Mouse (Mus musculus): ENCODE measurements at regions not wholly inside any gene's neighbourhood (a gene's known extent, or its start where the extent isn't known, plus 50 kb on each side); places are given as distances from the start of the nearest gene placed in this dataset.

DNA sequence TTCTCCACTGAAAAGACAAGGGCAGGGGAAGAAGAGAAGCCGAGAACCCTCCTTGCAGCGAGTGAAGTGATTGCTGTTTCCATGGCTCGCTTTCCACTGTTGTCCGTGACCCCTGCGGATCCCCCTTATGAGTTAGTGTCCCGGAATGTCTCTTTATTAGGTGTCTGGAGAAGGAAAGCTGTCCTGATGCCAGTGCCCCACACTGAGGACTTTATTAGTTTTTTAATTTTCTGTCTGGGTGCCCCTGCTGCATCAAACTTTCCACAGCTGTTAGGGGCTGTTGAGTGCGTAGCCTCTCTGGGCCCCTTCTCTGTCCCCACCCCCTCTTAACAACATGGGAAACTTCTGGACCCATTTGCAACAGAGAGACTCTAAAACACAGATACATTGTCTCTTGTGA lies 156.9 kb upstream of the Hes1 start:
- no peak overlapping the region for H3K4me3 ChIP-seq (ENCODE audit: insufficient read depth, low read depth, low read length)
- H3K36me3 ChIP-seq (ENCODE audit: control insufficient read depth, insufficient read depth, low read length) = no peaks in the 10 kb centered on the region
- peaks cover 3% of the 10 kb centered on the region; the same call in 1 of the 2 replicates for H3K4me1 ChIP-seq (ENCODE audit: control insufficient read depth, insufficient read depth, low read length)
- no peak overlapping the region for H3K27ac ChIP-seq (ENCODE audit: insufficient read depth, low read depth, low read length)
- DNase-seq = no peak
- 82% methylated on average over 7 of the region's 7 CpGs for WGBS
- TF ChIP-seq CTCF (conservative IDR thresholded peaks at IDR 0.05; ENCODE audit: insufficient read depth, insufficient read length, low read depth, low read length) (no peak), POLR2A (IDR thresholded peaks at IDR 0.05; ENCODE audit: low read depth, low read length) (no peak)
- H3K27me3 ChIP-seq (replicated peaks; ENCODE audit: control insufficient read depth, insufficient read depth, low read length) = no peaks in the 10 kb centered on the region

DNA sequence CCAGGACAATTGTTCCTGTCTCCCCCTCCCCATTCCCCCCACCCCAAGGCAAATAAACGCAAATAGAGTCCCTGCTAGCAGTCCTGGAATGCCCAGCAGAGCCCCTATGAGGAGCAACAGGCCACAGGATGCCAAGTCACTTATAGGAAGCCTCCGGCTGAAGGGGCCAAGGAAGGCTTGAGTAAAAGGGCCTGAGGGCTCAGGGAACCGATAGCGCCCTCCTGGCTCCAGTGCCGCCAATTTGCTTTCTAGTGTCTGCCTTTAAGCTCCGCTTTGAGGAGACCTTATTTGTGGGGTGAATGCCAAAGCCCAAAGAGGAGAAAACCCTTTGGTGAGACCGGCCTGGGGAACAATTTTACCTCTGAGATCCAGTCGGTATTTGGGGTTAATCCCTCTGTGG lies 156.2 kb upstream of the Hes1 start:
- no peak for DNase-seq
- H3K36me3 ChIP-seq (ENCODE audit: control insufficient read depth, insufficient read depth, low read length) = no peaks in the 10 kb centered on the region
- H3K4me1 ChIP-seq (ENCODE audit: control insufficient read depth, insufficient read depth, low read length) = peaks cover 3% of the 10 kb centered on the region; the same call in 1 of the 2 replicates
- no peaks in the 10 kb centered on the region for H3K27me3 ChIP-seq (replicated peaks; ENCODE audit: control insufficient read depth, insufficient read depth, low read length)
- H3K4me3 ChIP-seq (ENCODE audit: insufficient read depth, low read depth, low read length) = no peak overlapping the region
- TF ChIP-seq POLR2A (IDR thresholded peaks at IDR 0.05; ENCODE audit: low read depth, low read length) (no peak), CTCF (conservative IDR thresholded peaks at IDR 0.05; ENCODE audit: insufficient read depth, insufficient read length, low read depth, low read length) (no peak)
- 83% methylated on average over 8 of the region's 8 CpGs for WGBS
- H3K27ac ChIP-seq (ENCODE audit: insufficient read depth, low read depth, low read length) = no peak overlapping the region

DNA sequence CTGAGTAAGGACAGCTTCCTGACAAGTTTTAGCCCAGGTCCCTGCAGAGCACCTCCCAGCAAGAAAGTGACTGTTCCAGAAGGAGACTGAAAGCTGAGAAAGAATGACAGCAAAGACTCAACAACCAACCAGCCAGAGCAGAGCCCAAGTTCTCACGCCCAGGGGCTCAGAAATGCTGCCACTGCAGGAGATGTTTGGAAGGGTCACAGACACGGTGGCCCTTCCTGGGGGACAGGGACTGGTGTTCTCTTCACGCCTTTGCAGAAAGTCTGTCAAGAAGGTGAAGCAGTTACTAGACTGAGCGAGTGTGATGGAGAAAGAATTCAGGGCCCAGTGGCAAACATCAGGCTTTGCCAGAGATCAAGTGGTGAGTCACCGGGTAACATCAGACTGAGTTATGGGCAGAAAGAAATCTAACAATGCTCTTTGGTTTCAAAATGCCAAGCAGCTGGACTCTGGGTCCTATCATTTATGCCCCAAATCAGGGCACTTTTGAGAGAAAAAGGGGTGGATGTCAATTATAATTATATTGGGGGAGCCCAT lies 154.2 kb upstream of the Hes1 start:
- no peak overlapping the region for H3K27ac ChIP-seq (ENCODE audit: insufficient read depth, low read depth, low read length)
- no peaks in the 10 kb centered on the region for H3K27me3 ChIP-seq (replicated peaks; ENCODE audit: control insufficient read depth, insufficient read depth, low read length)
- no peaks in the 10 kb centered on the region for H3K36me3 ChIP-seq (ENCODE audit: control insufficient read depth, insufficient read depth, low read length)
- H3K4me1 ChIP-seq (ENCODE audit: control insufficient read depth, insufficient read depth, low read length) = no peaks in the 10 kb centered on the region
- WGBS = 82% methylated on average over 5 of the region's 5 CpGs
- DNase-seq = no peak
- TF ChIP-seq POLR2A (IDR thresholded peaks at IDR 0.05; ENCODE audit: low read depth, low read length) (no peak), CTCF (conservative IDR thresholded peaks at IDR 0.05; ENCODE audit: insufficient read depth, insufficient read length, low read depth, low read length) (no peak)
- no peak overlapping the region for H3K4me3 ChIP-seq (ENCODE audit: insufficient read depth, low read depth, low read length)

DNA sequence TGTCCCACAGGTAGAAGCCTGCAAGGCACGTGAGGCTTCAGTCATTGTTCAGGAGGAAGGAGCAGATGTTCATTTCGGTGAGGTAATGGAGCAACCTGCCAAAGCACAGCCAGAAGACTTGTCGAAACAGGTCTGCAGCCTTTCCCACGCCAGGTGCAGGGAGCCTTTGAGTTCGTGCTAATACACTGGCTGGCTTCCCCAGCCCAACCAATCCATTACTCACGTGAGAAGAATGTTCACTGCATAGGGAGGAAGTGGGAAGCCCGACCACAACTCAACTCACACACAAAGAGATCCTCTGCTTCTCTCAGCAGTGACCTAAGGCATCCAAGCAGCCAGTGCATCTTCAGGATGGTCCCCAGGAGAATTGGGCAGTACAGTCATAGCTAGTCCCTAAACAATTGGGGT lies 153.0 kb upstream of the Hes1 start:
- TF ChIP-seq CTCF (conservative IDR thresholded peaks at IDR 0.05; ENCODE audit: insufficient read depth, insufficient read length, low read depth, low read length) (no peak), POLR2A (IDR thresholded peaks at IDR 0.05; ENCODE audit: low read depth, low read length) (no peak)
- 62% methylated on average over 7 of the region's 7 CpGs for WGBS
- H3K27ac ChIP-seq (ENCODE audit: insufficient read depth, low read depth, low read length) = no peak overlapping the region
- no peak overlapping the region for H3K4me3 ChIP-seq (ENCODE audit: insufficient read depth, low read depth, low read length)
- no peaks in the 10 kb centered on the region for H3K36me3 ChIP-seq (ENCODE audit: control insufficient read depth, insufficient read depth, low read length)
- DNase-seq = peak; percentile 10
- no peaks in the 10 kb centered on the region for H3K4me1 ChIP-seq (ENCODE audit: control insufficient read depth, insufficient read depth, low read length)
- no peaks in the 10 kb centered on the region for H3K27me3 ChIP-seq (replicated peaks; ENCODE audit: control insufficient read depth, insufficient read depth, low read length)

DNA sequence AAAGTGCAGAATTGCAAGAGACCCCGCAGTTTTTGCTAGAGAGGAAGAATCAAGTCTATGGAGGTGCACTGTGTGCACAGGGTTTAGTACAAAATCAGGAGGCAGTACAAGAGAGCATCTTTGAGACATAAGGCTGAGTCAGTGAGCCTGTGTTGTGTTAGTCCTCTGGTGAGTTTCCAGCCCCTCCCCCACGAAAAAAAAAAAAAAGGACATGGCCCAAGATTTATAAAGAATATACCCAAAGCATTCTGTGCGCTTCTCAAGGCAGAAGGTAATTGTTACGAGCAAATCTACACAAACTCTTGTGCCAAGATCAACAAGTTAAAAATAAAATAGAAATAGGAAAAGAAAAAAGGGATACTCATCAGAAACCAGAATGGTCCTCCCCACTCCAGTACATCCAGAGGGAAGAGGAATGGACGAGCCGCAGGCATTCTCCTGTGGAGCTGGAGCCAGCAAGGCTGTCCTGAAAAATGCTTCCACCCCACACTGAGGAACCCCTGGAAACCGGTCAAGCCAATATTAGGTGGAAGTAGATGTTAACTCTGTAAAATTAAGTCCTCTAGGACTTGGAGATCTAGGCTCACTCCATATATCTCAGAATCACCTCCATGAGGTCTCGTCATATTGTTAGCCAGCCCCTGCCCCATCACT lies 150.7 kb upstream of the Hes1 start:
- no peaks in the 10 kb centered on the region for H3K4me1 ChIP-seq (ENCODE audit: control insufficient read depth, insufficient read depth, low read length)
- no peak overlapping the region for H3K4me3 ChIP-seq (ENCODE audit: insufficient read depth, low read depth, low read length)
- TF ChIP-seq CTCF (conservative IDR thresholded peaks at IDR 0.05; ENCODE audit: insufficient read depth, insufficient read length, low read depth, low read length) (no peak), POLR2A (IDR thresholded peaks at IDR 0.05; ENCODE audit: low read depth, low read length) (no peak)
- WGBS = 75% methylated on average over 8 of the region's 8 CpGs
- DNase-seq = no peak
- H3K27me3 ChIP-seq (replicated peaks; ENCODE audit: control insufficient read depth, insufficient read depth, low read length) = no peaks in the 10 kb centered on the region
- no peak overlapping the region for H3K27ac ChIP-seq (ENCODE audit: insufficient read depth, low read depth, low read length)
- H3K36me3 ChIP-seq (ENCODE audit: control insufficient read depth, insufficient read depth, low read length) = no peaks in the 10 kb centered on the region

DNA sequence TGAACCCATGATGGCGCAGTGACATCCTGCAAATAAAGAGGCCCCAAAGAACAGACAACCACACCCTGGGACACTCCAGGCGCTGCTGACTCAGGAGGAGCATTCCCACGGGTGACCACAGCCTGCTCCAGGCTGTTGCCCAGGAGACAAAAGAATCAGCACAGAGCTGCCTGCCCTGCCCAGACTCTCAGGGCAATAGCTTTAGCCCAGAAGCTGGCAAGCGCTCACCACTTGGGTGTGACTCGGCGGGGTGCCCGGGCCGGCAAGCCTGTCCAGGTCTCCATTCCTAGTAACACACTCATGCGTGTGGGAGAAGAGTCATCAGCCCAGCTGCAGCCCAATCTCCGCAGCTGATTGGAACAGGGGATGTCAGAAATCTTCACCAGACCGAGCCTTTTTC lies 148.8 kb upstream of the Hes1 start:
- TF ChIP-seq CTCF (conservative IDR thresholded peaks at IDR 0.05; ENCODE audit: insufficient read depth, insufficient read length, low read depth, low read length) (no peak), POLR2A (IDR thresholded peaks at IDR 0.05; ENCODE audit: low read depth, low read length) (no peak)
- Histone ChIP-seq H3K36me3 (ENCODE audit: control insufficient read depth, insufficient read depth, low read length) (no peaks in the 10 kb centered on the region), H3K4me3 (ENCODE audit: insufficient read depth, low read depth, low read length) (no peak overlapping the region), H3K4me1 (ENCODE audit: control insufficient read depth, insufficient read depth, low read length) (no peaks in the 10 kb centered on the region), H3K27ac (ENCODE audit: insufficient read depth, low read depth, low read length) (no peak overlapping the region), H3K27me3 (replicated peaks; ENCODE audit: control insufficient read depth, insufficient read depth, low read length) (no peaks in the 10 kb centered on the region)
- 76% methylated on average over 11 of the region's 11 CpGs for WGBS
- peak; percentile 53 for DNase-seq

DNA sequence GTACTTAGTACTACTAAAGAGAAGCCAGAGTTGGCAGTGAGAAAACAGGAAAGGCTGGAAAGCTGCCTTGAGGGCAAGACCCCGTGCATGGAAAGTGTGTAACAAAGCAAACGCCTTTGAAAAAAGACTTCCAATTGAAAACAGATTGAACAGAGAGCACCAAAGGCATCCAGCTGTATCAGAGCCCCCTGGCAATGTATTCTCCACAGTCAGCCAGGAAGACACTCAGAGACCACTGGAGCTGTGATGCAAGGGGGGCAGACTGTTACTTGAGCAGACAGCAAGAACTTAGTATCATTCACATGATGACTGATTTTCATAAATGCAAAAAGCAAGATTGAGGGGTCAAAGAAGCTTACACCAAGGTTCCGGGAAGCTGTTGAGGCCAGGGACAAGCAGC lies 146.2 kb upstream of the Hes1 start:
- no peaks in the 10 kb centered on the region for H3K36me3 ChIP-seq (ENCODE audit: control insufficient read depth, insufficient read depth, low read length)
- 58% methylated on average over 3 of the region's 3 CpGs for WGBS
- TF ChIP-seq CTCF (conservative IDR thresholded peaks at IDR 0.05; ENCODE audit: insufficient read depth, insufficient read length, low read depth, low read length) (no peak), POLR2A (IDR thresholded peaks at IDR 0.05; ENCODE audit: low read depth, low read length) (no peak)

More for the DNA sequence above, 146.2 kb upstream of the Hes1 start:
- H3K27ac ChIP-seq (ENCODE audit: insufficient read depth, low read depth, low read length) = no peak overlapping the region
- DNase-seq = no peak
- no peak overlapping the region for H3K4me3 ChIP-seq (ENCODE audit: insufficient read depth, low read depth, low read length)
- no peaks in the 10 kb centered on the region for H3K27me3 ChIP-seq (replicated peaks; ENCODE audit: control insufficient read depth, insufficient read depth, low read length)
- no peaks in the 10 kb centered on the region for H3K4me1 ChIP-seq (ENCODE audit: control insufficient read depth, insufficient read depth, low read length)

Data from kidney, adult 2 months (tissue).